ENCODE assay signal across 9 mouse cellular contexts in the genomic region with DNA sequence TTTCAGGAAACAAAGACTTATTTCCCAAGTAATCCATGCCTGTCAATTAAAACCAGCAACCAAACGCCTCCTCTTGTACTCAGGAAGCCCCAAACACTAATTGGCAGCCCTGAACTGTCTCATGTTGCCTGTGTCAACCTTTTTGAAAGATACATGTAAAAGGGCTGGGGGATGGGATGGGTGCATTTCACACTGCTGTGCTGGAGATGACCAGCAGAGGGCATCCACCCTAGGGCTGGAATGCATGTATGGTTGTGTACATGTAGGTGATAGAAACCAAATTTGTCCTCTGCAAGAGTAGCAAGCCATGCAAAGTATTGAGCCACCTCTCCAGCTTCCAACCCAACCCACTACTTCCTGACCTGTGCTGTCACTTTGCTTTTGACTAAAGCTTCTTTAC. TPM values are rescaled to one million over a fixed set of nuclear protein-coding genes. Genes with fewer than 3 reads are reported as not detected.
DNase-seq lines count a peak whose midpoint lies in the region; TF ChIP-seq lines count a peak whose summit lies in the region.
"Had no signal": no experiment of that assay in that cellular context is flagged by ENCODE, and none has a peak within 500 bp of the region (broad histone marks: within the 10 kb centered on the region; RNA-seq: fewer than 3 reads in every experiment).

No protein-coding gene starts in this region.

- peak; percentile 83; the same call in 1 of the 2 replicates for TF ChIP-seq CTCF in embryonic fibroblast, embryonic 13.5 days (IDR thresholded peaks at IDR 0.05; ENCODE audit: borderline replicate concordance, insufficient read depth, low read length)

- peaks cover 4% of the 10 kb centered on the region; the same call in 1 of the 2 replicates for H3K4me1 ChIP-seq in embryonic fibroblast, embryonic 13.5 days (ENCODE audit: control insufficient read depth, insufficient read depth, low read length)
- H3K4me1 ChIP-seq in limb, embryonic 10.5 days, result peaks cover 18% of the 10 kb centered on the region

- H3K27ac ChIP-seq in embryonic fibroblast, embryonic 13.5 days (ENCODE audit: insufficient read depth, low read length), result no peak overlapping the region
- H3K27ac ChIP-seq in limb, embryonic 10.5 days, result no peak overlapping the region
- H3K27ac ChIP-seq: heart, embryonic 15.5 days had no signal

- DNase-seq in ovary, postnatal 10 days (ENCODE audit: low spot score), result peak; percentile 19
- no peak for DNase-seq in ovary, adult 18-20 months (ENCODE audit: low spot score)
- DNase-seq in adrenal gland, postnatal 4 days (ENCODE audit: low spot score in 2 of 2), result peak; percentile 13 to 19
- DNase-seq in induced T-regulatory cell, adult 2 months (ENCODE audit: low read depth), result peak; percentile 90
- DNase-seq in limb, embryonic 10.5 days (ENCODE audit: low spot score), result peak; percentile 70
- DNase-seq in retina, embryonic 14.5 days (ENCODE audit: low spot score), result peak; percentile 18
- peak; percentile 89 for DNase-seq in thymus, postnatal 4 days

- WGBS in limb, embryonic 10.5 days, result 19% methylated on average over 1 of the region's 1 CpGs

- no peaks in the 10 kb centered on the region for H3K9me3 ChIP-seq in limb, embryonic 10.5 days (replicated peaks)
- H3K9me3 ChIP-seq: heart, embryonic 15.5 days had no signal

- TF ChIP-seq POLR2A in embryonic fibroblast, embryonic 13.5 days (IDR thresholded peaks at IDR 0.05; ENCODE audit: low read depth, low read length), result no peak

- peaks cover 8% of the 10 kb centered on the region for H3K36me3 ChIP-seq in limb, embryonic 10.5 days
- H3K36me3 ChIP-seq: heart, embryonic 15.5 days had no signal

- no peaks in the 10 kb centered on the region for H3K27me3 ChIP-seq in limb, embryonic 10.5 days (ENCODE audit: low read depth, poor library complexity, severe bottlenecking)
- H3K27me3 ChIP-seq: heart, embryonic 15.5 days had no signal

- H3K4me3 ChIP-seq in embryonic fibroblast, embryonic 13.5 days (ENCODE audit: insufficient read depth, low read length), result no peak overlapping the region
- no peak overlapping the region for H3K4me3 ChIP-seq in limb, embryonic 10.5 days
- H3K4me3 ChIP-seq: heart, embryonic 15.5 days had no signal

RNA-seq across cellular contexts. Expression of gene Paxip1, which starts 2.4 kb away (rescaled TPM):
- 10 to 100 TPM; 40.2 to 41.5 TPM for total RNA-seq in adrenal gland, postnatal 4 days (2021)
- polyA plus RNA-seq in embryonic fibroblast, embryonic 13.5 days (2011; ENCODE audit: insufficient read length, low read depth, missing spikeins), result 31.3 and 34.6 TPM in 2 replicates
- 60.0 and 64.0 TPM in 2 replicates for polyA plus RNA-seq in limb, embryonic 10.5 days (2016; fragmentation: Nextera tagmentation; extraction: Ambion mirVana)

RNA-seq across cellular contexts. Expression of gene Htr5a, which starts 48.0 kb away (rescaled TPM):
- under 1 TPM in 1 of 2 experiments, not detected in 1; 0.06 TPM for total RNA-seq in adrenal gland, postnatal 4 days (2021)
- not detected in 2 replicates for polyA plus RNA-seq in embryonic fibroblast, embryonic 13.5 days (2011; ENCODE audit: insufficient read length, low read depth, missing spikeins)
- polyA plus RNA-seq in limb, embryonic 10.5 days (2016; fragmentation: Nextera tagmentation; extraction: Ambion mirVana), result not detected in 2 replicates
- polyA plus RNA-seq: heart, embryonic 15.5 days had no signal
